In the genomic region with DNA sequence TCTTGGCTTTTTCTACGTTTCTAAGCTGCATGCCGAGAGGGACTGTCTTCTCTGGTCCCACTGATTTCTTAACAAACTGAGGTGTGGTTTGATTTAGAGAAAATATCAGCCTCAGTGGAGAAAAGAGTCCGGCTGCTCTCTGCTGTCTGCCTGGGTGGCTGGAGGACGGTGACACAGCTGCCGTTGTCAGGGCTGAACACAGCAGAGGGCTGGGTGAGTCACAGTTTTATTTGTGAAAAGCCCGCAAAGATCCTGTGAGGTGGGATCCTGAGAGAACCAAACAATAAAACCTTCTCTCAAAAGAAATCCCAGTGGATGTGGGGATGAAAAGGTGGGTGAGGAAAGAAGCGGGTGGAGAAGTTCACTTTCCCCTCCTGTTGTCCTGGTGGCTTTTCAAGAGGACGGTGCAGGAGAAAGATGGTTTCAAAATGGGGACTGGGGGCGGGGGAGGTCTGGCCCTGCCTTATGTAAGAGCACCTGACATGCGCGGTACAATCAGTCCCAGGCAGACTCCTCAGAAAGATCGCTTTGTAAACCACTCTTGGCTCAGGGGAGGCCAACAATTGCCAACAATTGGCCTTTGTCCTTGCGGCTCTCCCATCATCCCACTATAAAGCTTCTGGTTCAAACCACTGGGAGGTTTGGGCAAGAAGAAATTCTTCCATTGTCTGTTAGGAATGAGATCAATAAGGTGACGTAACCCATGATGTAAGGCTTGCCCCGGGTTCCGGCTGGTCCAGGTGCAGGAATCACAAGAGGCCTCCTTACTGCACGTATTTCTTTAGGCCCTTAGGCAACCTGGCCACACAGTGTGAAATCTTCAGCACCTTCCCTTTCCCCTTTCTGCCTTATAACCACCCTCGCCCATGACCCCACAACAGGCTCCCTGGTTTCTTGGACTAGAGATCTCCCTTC, we compare ENCODE assay signal across 10 mouse cellular contexts. TPM values are rescaled to one million over a fixed set of nuclear protein-coding genes. Genes with fewer than 3 reads are reported as not detected.
DNase-seq lines count a peak whose midpoint lies in the region; ATAC-seq lines count a peak whose summit lies in the region.
"Had no signal": no experiment of that assay in that cellular context is flagged by ENCODE, and none has a peak within 500 bp of the region (broad histone marks: within the 10 kb centered on the region; RNA-seq: fewer than 3 reads in every experiment).

No protein-coding gene starts in this region.

- 0 out of 2 replicates have a peak overlapping the region, but pooled peaks have one; percentile 29 for H3K27ac ChIP-seq in forebrain, embryonic 14.5 days (ENCODE audit: low read depth, low read length)
- H3K27ac ChIP-seq in midbrain, embryonic 11.5 days (ENCODE audit: low read depth, low read length): peak overlapping the region; percentile 51; the same call in 1 of the 2 replicates
- H3K27ac ChIP-seq: embryonic facial prominence, embryonic 15.5 days; limb, embryonic 13.5 days had no signal

- no peaks in the 10 kb centered on the region for H3K9me3 ChIP-seq in forebrain, embryonic 14.5 days (replicated peaks; ENCODE audit: control insufficient read depth, low read length)
- H3K9me3 ChIP-seq in midbrain, embryonic 11.5 days (ENCODE audit: control insufficient read depth, low read length): no peaks in the 10 kb centered on the region
- H3K9me3 ChIP-seq: embryonic facial prominence, embryonic 15.5 days; limb, embryonic 13.5 days had no signal

- peak; percentile 54 for DNase-seq in cerebellum, adult 11-12 months
- no peak for DNase-seq in cerebellum, postnatal 36 days
- peak; percentile 44 for DNase-seq in MN1 (ENCODE audit: low spot score)
- DNase-seq in forebrain, embryonic 14.5 days (ENCODE audit: low spot score): peak; percentile 67
- DNase-seq in midbrain, embryonic 11.5 days (ENCODE audit: low spot score, missing footprints): peak; percentile 93
- no peak for DNase-seq in heart, postnatal 36 days
- DNase-seq in lung, postnatal 36 days: no peak
- DNase-seq in heart, adult 11 months: no peak

- WGBS in forebrain, embryonic 14.5 days: 21% methylated on average over 18 of the region's 18 CpGs
- WGBS in midbrain, embryonic 11.5 days: 41% methylated on average over 18 of the region's 18 CpGs

- peak overlapping the region; percentile 35; the same call in 1 of the 2 replicates for H3K9ac ChIP-seq in forebrain, embryonic 14.5 days (ENCODE audit: low read length)
- peak overlapping the region; percentile 54 for H3K9ac ChIP-seq in midbrain, embryonic 11.5 days (ENCODE audit: low read length)
- H3K9ac ChIP-seq: embryonic facial prominence, embryonic 15.5 days; limb, embryonic 13.5 days had no signal

- peak overlapping the region; percentile 37 for H3K4me2 ChIP-seq in forebrain, embryonic 14.5 days (ENCODE audit: low read length)
- H3K4me2 ChIP-seq in midbrain, embryonic 11.5 days: peak overlapping the region; percentile 32
- H3K4me2 ChIP-seq: embryonic facial prominence, embryonic 15.5 days; limb, embryonic 13.5 days had no signal

- no peaks in the 10 kb centered on the region for H3K36me3 ChIP-seq in forebrain, embryonic 14.5 days (ENCODE audit: control insufficient read depth, insufficient read depth, low read length)
- no peaks in the 10 kb centered on the region for H3K36me3 ChIP-seq in midbrain, embryonic 11.5 days (ENCODE audit: control insufficient read depth, insufficient read depth, low read length)
- H3K36me3 ChIP-seq: embryonic facial prominence, embryonic 15.5 days; limb, embryonic 13.5 days had no signal

- no peak overlapping the region for H3K4me3 ChIP-seq in forebrain, embryonic 14.5 days (ENCODE audit: low read depth, low read length)
- H3K4me3 ChIP-seq in midbrain, embryonic 11.5 days (ENCODE audit: low read depth, low read length): no peak overlapping the region
- H3K4me3 ChIP-seq: embryonic facial prominence, embryonic 15.5 days; limb, embryonic 13.5 days had no signal

- H3K27me3 ChIP-seq in forebrain, embryonic 14.5 days (replicated peaks; ENCODE audit: control insufficient read depth, insufficient read depth, low read length): no peaks in the 10 kb centered on the region
- H3K27me3 ChIP-seq in midbrain, embryonic 11.5 days (ENCODE audit: control insufficient read depth, insufficient read depth, low read length): no peaks in the 10 kb centered on the region
- H3K27me3 ChIP-seq: embryonic facial prominence, embryonic 15.5 days; limb, embryonic 13.5 days had no signal

- peak; percentile 90 for ATAC-seq in forebrain, embryonic 14.5 days
- ATAC-seq in midbrain, embryonic 11.5 days (ENCODE audit: low FRiP score): peak; percentile 88

- H3K4me1 ChIP-seq in forebrain, embryonic 14.5 days (ENCODE audit: control insufficient read depth, insufficient read depth, low read length): peaks cover 8% of the 10 kb centered on the region
- H3K4me1 ChIP-seq in midbrain, embryonic 11.5 days (ENCODE audit: control insufficient read depth, insufficient read depth, low read length): peaks cover 11% of the 10 kb centered on the region

- intact Hi-C loops in heart, postnatal 36 days (cut with DNase I): no loop called here

RNA-seq across cellular contexts. Expression of gene Aqp11, which starts 19.1 kb away (rescaled TPM):
- polyA plus RNA-seq in forebrain, embryonic 14.5 days (2014; fragmentation: Nextera tagmentation; extraction: Ambion mirVana): 9.3 and 12.8 TPM in 2 replicates
- 4.1 and 5.7 TPM in 2 replicates for polyA plus RNA-seq in midbrain, embryonic 11.5 days (2014; fragmentation: Nextera tagmentation; extraction: Ambion mirVana)
- total RNA-seq in heart, postnatal 36 days (2021): 1 to 10 TPM; 1.2 to 3.3 TPM

RNA-seq across cellular contexts. Expression of gene Pak1, which starts 31.1 kb away (rescaled TPM):
- 131 and 140 TPM in 2 replicates for polyA plus RNA-seq in forebrain, embryonic 14.5 days (2014; fragmentation: Nextera tagmentation; extraction: Ambion mirVana)
- polyA plus RNA-seq in midbrain, embryonic 11.5 days (2014; fragmentation: Nextera tagmentation; extraction: Ambion mirVana): 120 and 125 TPM in 2 replicates
- total RNA-seq in heart, postnatal 36 days (2021): 1 to 10 TPM in 1 of 2 experiments, under 1 TPM in 1; 0.61 to 2.0 TPM

Comparison
In these comparisons a context has a peak if more than half of its experiments do, and no peak if none do; other contexts are left out.
1. DNase-seq: peak in cerebellum, adult 11-12 months (single experiment), MN1 (single experiment), forebrain, embryonic 14.5 days (single experiment) and midbrain, embryonic 11.5 days (single experiment); none in cerebellum, postnatal 36 days (0 of 2), heart, postnatal 36 days (0 of 2), lung, postnatal 36 days (single experiment) and heart, adult 11 months (single experiment).